24 mouse cellular contexts compared by ENCODE assay signal in the genomic region with DNA sequence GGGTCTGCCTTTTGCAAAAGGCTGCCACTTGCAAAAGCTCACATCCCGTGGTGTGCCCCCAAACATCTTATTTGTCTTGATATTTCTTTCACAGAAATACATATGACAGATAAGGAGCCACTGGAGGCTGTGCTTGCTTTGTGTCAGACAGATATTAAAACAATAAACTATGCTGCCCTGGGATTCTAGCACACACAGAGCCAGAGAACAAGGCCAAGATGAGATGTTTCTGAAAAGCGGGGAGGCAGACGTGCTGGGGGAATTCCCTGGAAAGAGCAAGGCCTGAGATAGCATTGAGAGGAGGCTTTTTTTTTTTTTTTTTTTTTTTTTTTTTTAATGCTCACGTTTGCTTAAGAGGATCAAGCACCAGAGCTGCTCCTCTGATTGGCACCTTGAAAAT.
A peak's percentile ranks its signal among the peaks of the same experiment; 100 is the strongest.
DNase-seq lines count a peak whose midpoint lies in the region; ATAC-seq lines count a peak whose summit lies in the region.
"Had no signal": no experiment of that assay in that cellular context is flagged by ENCODE, and none has a peak within 500 bp of the region (broad histone marks: within the 10 kb centered on the region; RNA-seq: fewer than 3 reads in every experiment).

No protein-coding gene starts in this region.

- WGBS in hindbrain, embryonic 15.5 days = 33% methylated on average over 4 of the region's 4 CpGs
- WGBS in hindbrain, embryonic 12.5 days = 55% methylated on average over 4 of the region's 4 CpGs
- WGBS in neural tube, embryonic 13.5 days = 41% methylated on average over 4 of the region's 4 CpGs
- WGBS in hindbrain, embryonic 16.5 days = 41% methylated on average over 4 of the region's 4 CpGs
- 38% methylated on average over 4 of the region's 4 CpGs for WGBS in neural tube, embryonic 14.5 days

- H3K9me3 ChIP-seq in hindbrain, embryonic 15.5 days = no peaks in the 10 kb centered on the region
- no peaks in the 10 kb centered on the region for H3K9me3 ChIP-seq in hindbrain, embryonic 12.5 days (replicated peaks)
- no peaks in the 10 kb centered on the region for H3K9me3 ChIP-seq in neural tube, embryonic 13.5 days
- no peaks in the 10 kb centered on the region for H3K9me3 ChIP-seq in hindbrain, embryonic 16.5 days (ENCODE audit: control insufficient read depth, low read length)
- no peaks in the 10 kb centered on the region for H3K9me3 ChIP-seq in neural tube, embryonic 14.5 days (ENCODE audit: control insufficient read depth, low read length)
- H3K9me3 ChIP-seq: liver, embryonic 12.5 days; midbrain, embryonic 10.5 days had no signal

- no peaks in the 10 kb centered on the region for H3K36me3 ChIP-seq in hindbrain, embryonic 15.5 days
- no peaks in the 10 kb centered on the region for H3K36me3 ChIP-seq in hindbrain, embryonic 12.5 days
- no peaks in the 10 kb centered on the region for H3K36me3 ChIP-seq in neural tube, embryonic 13.5 days
- no peaks in the 10 kb centered on the region for H3K36me3 ChIP-seq in hindbrain, embryonic 16.5 days (ENCODE audit: control insufficient read depth, insufficient read depth, low read length)
- H3K36me3 ChIP-seq in neural tube, embryonic 14.5 days (ENCODE audit: control insufficient read depth, insufficient read depth, low read length) = no peaks in the 10 kb centered on the region
- H3K36me3 ChIP-seq: liver, embryonic 12.5 days; midbrain, embryonic 10.5 days had no signal

- no peak overlapping the region for H3K9ac ChIP-seq in hindbrain, embryonic 15.5 days
- no peak overlapping the region for H3K9ac ChIP-seq in hindbrain, embryonic 12.5 days
- H3K9ac ChIP-seq in neural tube, embryonic 13.5 days = no peak overlapping the region
- no peak overlapping the region for H3K9ac ChIP-seq in hindbrain, embryonic 16.5 days (ENCODE audit: low read depth, low read length)
- no peak overlapping the region for H3K9ac ChIP-seq in neural tube, embryonic 14.5 days (replicated peaks; ENCODE audit: low read depth, low read length)
- H3K9ac ChIP-seq: liver, embryonic 12.5 days; liver, postnatal 0 days had no signal

- no peak overlapping the region for H3K4me2 ChIP-seq in hindbrain, embryonic 15.5 days
- no peak overlapping the region for H3K4me2 ChIP-seq in hindbrain, embryonic 12.5 days (replicated peaks)
- H3K4me2 ChIP-seq in neural tube, embryonic 13.5 days = no peak overlapping the region
- H3K4me2 ChIP-seq in hindbrain, embryonic 16.5 days (ENCODE audit: low read length) = no peak overlapping the region
- H3K4me2 ChIP-seq in neural tube, embryonic 14.5 days (ENCODE audit: low read depth, low read length) = no peak overlapping the region
- H3K4me2 ChIP-seq: liver, embryonic 12.5 days had no signal

- H3K4me3 ChIP-seq in hindbrain, embryonic 15.5 days = no peak overlapping the region
- H3K4me3 ChIP-seq in hindbrain, embryonic 12.5 days = no peak overlapping the region
- no peak overlapping the region for H3K4me3 ChIP-seq in neural tube, embryonic 13.5 days
- no peak overlapping the region for H3K4me3 ChIP-seq in hindbrain, embryonic 16.5 days (ENCODE audit: low read length)
- H3K4me3 ChIP-seq in neural tube, embryonic 14.5 days (ENCODE audit: low read depth, low read length) = no peak overlapping the region
- H3K4me3 ChIP-seq: liver, embryonic 12.5 days; midbrain, embryonic 10.5 days had no signal

- 0 out of 2 replicates have a peak overlapping the region, but pooled peaks have one; percentile 31 for H3K27ac ChIP-seq in hindbrain, embryonic 15.5 days (replicated peaks)
- no peak overlapping the region for H3K27ac ChIP-seq in hindbrain, embryonic 12.5 days
- H3K27ac ChIP-seq in neural tube, embryonic 13.5 days (replicated peaks) = peak overlapping the region; percentile 78
- H3K27ac ChIP-seq in hindbrain, embryonic 16.5 days (ENCODE audit: low read depth, low read length) = no peak overlapping the region
- peak overlapping the region; percentile 55; the same call in 1 of the 2 replicates for H3K27ac ChIP-seq in neural tube, embryonic 14.5 days (ENCODE audit: low read depth, low read length)
- H3K27ac ChIP-seq: kidney, postnatal 0 days; liver, embryonic 12.5 days; midbrain, embryonic 10.5 days had no signal

- H3K4me1 ChIP-seq in hindbrain, embryonic 15.5 days (replicated peaks) = peaks cover 10% of the 10 kb centered on the region
- 0 out of 2 replicates have a peak, but pooled peaks cover 1% of the 10 kb centered on the region for H3K4me1 ChIP-seq in hindbrain, embryonic 12.5 days
- H3K4me1 ChIP-seq in neural tube, embryonic 13.5 days (replicated peaks) = peaks cover 29% of the 10 kb centered on the region
- H3K4me1 ChIP-seq in hindbrain, embryonic 16.5 days (ENCODE audit: control insufficient read depth, insufficient read depth, low read depth, low read length) = no peaks in the 10 kb centered on the region
- peaks cover 8% of the 10 kb centered on the region for H3K4me1 ChIP-seq in neural tube, embryonic 14.5 days (ENCODE audit: control insufficient read depth, insufficient read depth, low read length)
- H3K4me1 ChIP-seq: liver, embryonic 12.5 days had no signal

- no peaks in the 10 kb centered on the region for H3K27me3 ChIP-seq in hindbrain, embryonic 15.5 days
- H3K27me3 ChIP-seq in hindbrain, embryonic 12.5 days = no peaks in the 10 kb centered on the region
- H3K27me3 ChIP-seq in neural tube, embryonic 13.5 days = no peaks in the 10 kb centered on the region
- H3K27me3 ChIP-seq in hindbrain, embryonic 16.5 days (replicated peaks; ENCODE audit: control insufficient read depth, insufficient read depth, low read length) = no peaks in the 10 kb centered on the region
- no peaks in the 10 kb centered on the region for H3K27me3 ChIP-seq in neural tube, embryonic 14.5 days (ENCODE audit: control insufficient read depth, insufficient read depth, low read length)
- H3K27me3 ChIP-seq: liver, embryonic 12.5 days had no signal

- peak; percentile 27; the same call in 1 of the 2 replicates for ATAC-seq in hindbrain, embryonic 15.5 days (ENCODE audit: low FRiP score, low read depth)
- ATAC-seq in hindbrain, embryonic 12.5 days (ENCODE audit: low FRiP score) = no peak
- ATAC-seq in neural tube, embryonic 13.5 days (ENCODE audit: low read depth) = no peak
- ATAC-seq in hindbrain, embryonic 16.5 days = peak; percentile 48; the same call in 1 of the 2 replicates
- ATAC-seq in neural tube, embryonic 14.5 days (ENCODE audit: low read depth) = peak; percentile 65; the same call in 1 of the 2 replicates
- ATAC-seq: forebrain, embryonic 14.5 days; intestine, embryonic 16.5 days; liver, embryonic 12.5 days; liver, postnatal 0 days had no signal

- no peak for DNase-seq in neural tube, embryonic 10.5 days (ENCODE audit: extremely low spot score, low spot score)
- DNase-seq in gastrocnemius, postnatal 10 days = no peak
- DNase-seq: B cell, adult 2 months; cerebellum, adult 9-10 months; cerebellum, postnatal 36 days; heart, postnatal 14 days; kidney, adult 8-10 months; kidney, postnatal 4 days; layer of hippocampus, postnatal 36 days; left cerebral cortex, postnatal 4 days; liver, postnatal 0 days; lung, postnatal 10 days; right cerebral cortex, postnatal 14 days; thymus, postnatal 4 days had no signal

Comparison
In these comparisons a context has a peak if more than half of its experiments do, and no peak if none do; other contexts are left out.
1. ATAC-seq: peak in hindbrain, embryonic 15.5 days (single experiment), hindbrain, embryonic 16.5 days (single experiment) and neural tube, embryonic 14.5 days (single experiment); none in hindbrain, embryonic 12.5 days (single experiment) and neural tube, embryonic 13.5 days (single experiment).
2. H3K27ac ChIP-seq: peak in hindbrain, embryonic 15.5 days (single experiment), neural tube, embryonic 13.5 days (single experiment) and neural tube, embryonic 14.5 days (single experiment); none in hindbrain, embryonic 12.5 days (single experiment) and hindbrain, embryonic 16.5 days (single experiment).